Mouse (Mus musculus) left cerebral cortex, postnatal 36 days (tissue): ENCODE data around the gene Itgbl1. TPM values are rescaled to one million over a fixed set of nuclear protein-coding genes. Genes with fewer than 3 reads are reported as not detected.

ENCODE experiments used
- DNase-seq, 2 experiments: peaks; one replicate each; pipeline ENCODE4 v3.0.0; 2021 to 2022; ENCODE audit warnings: low spot score in 2 of 2, mixed read lengths in 1 of 2
- intact Hi-C: fragments of 180-260 bp; cut with DNase I; formaldehyde crosslinking; loops from one replicate; pipeline ENCODE4 v1.15.1; 2025
- total RNA-seq, 2 experiments: library from RNA; stranded (reverse); gene quantifications; 2 replicates each; pipeline ENCODE4 v1.2.3; 2021

Itgbl1 gene
- total RNA-seq, 2 experiments from 2014 or later = 0.84 to 1.8 TPM

GRCm38 (mm10) chr14:123927903-123928302 lies 268.1 kb downstream of the Itgbl1 start:
- intact Hi-C loops = no loop called here
- DNase-seq = no peak

GRCm38 (mm10) chr14:123966531-123966930 lies 306.8 kb downstream of the Itgbl1 start:
- intact Hi-C loops = no loop called here
- DNase-seq = no peak

GRCm38 (mm10) chr14:123967996-123968395 lies 308.2 kb downstream of the Itgbl1 start:
- DNase-seq = no peak
- intact Hi-C loops = no loop called here

GRCm38 (mm10) chr14:123990591-123991195 lies 330.9 kb downstream of the Itgbl1 start:
- no peak for DNase-seq

More at GRCm38 (mm10) chr14:123990591-123991195, 330.9 kb downstream of the Itgbl1 start:
- intact Hi-C loops = no loop called here

Other genes starting within 250 kb of the Itgbl1 start
- 10 to 100 TPM; 65.2 to 72.3 TPM for gene Nalcn, start 32.8 kb upstream of the Itgbl1 start, total RNA-seq